Mouse (Mus musculus) hindbrain, embryonic 15.5 days (tissue): Measurements from ENCODE around the gene Brinp1. TPM values are rescaled to one million over a fixed set of nuclear protein-coding genes. Genes with fewer than 3 reads are reported as not detected.

Experiments
- ATAC-seq: fragments of 200-750 bp; cut with Nextera tagmentation; 2 replicates; pipeline ENCODE4 v1.8.0; 2017; ENCODE audit warnings: low read depth, moderate number of reproducible peaks, moderate TSS enrichment; ENCODE audit not compliant: low FRiP score
- H3K27ac ChIP-seq: fragments of 300-500 bp; sonication (generic); replicated peaks from 2 replicates; pipeline ENCODE4 v1.5.1; 2015; ENCODE audit warnings: mild to moderate bottlenecking, inconsistent platforms
- H3K27me3 ChIP-seq: fragments of 300-500 bp; sonication (generic); 2 replicates; pipeline ENCODE4 v1.6.1; 2015; ENCODE audit warnings: control low read depth, inconsistent platforms
- H3K36me3 ChIP-seq: fragments of 300-500 bp; sonication (generic); 2 replicates; pipeline ENCODE4 v1.6.1; 2015; ENCODE audit warnings: control low read depth, inconsistent platforms
- H3K4me1 ChIP-seq: fragments of 300-500 bp; sonication (generic); replicated peaks from 2 replicates; pipeline ENCODE4 v1.6.1; 2015; ENCODE audit warnings: control low read depth, inconsistent platforms
- H3K4me2 ChIP-seq: fragments of 300-500 bp; sonication (generic); 2 replicates; pipeline ENCODE4 v1.6.1; 2015; ENCODE audit warnings: moderate library complexity, mild to moderate bottlenecking, inconsistent platforms
- H3K4me3 ChIP-seq: fragments of 300-500 bp; sonication (generic); 2 replicates; pipeline ENCODE4 v1.5.1; 2015; ENCODE audit warnings: mild to moderate bottlenecking, inconsistent platforms
- H3K9ac ChIP-seq: fragments of 300-500 bp; sonication (generic); 2 replicates; pipeline ENCODE4 v1.6.1; 2015; ENCODE audit warnings: inconsistent platforms
- H3K9me3 ChIP-seq: fragments of 300-500 bp; sonication (generic); 2 replicates; pipeline ENCODE4 v1.6.1; 2016; ENCODE audit warnings: control low read depth, inconsistent platforms
- WGBS: fragments of 180-500 bp; shearing (Covaris S2); methylation state at CpG from one replicate; pipeline ENCODE4 v1.1.7; 2015; 5-methylcytosine and 5-hydroxymethylcytosine counted together
- polyA plus RNA-seq: library from polyadenylated mRNA; unstranded; fragments of >200 nt; fragmentation: Nextera tagmentation; extraction: Ambion mirVana; gene quantifications from 2 replicates; pipeline ENCODE4 v1.2.1, GENCODE M21; 2015

The Brinp1 gene
- polyA plus RNA-seq, 1 experiment from 2014 or later = 81.2 TPM

GRCm38 (mm10) chr4:68806502-68806901 is 147.7 kb downstream of the Brinp1 start:
- no peak overlapping the region for H3K4me3 ChIP-seq
- no peaks in the 10 kb centered on the region for H3K36me3 ChIP-seq
- H3K27ac ChIP-seq = no peak overlapping the region
- WGBS = 71% methylated on average over 3 of the region's 3 CpGs
- peak; percentile 34; the same call in 1 of the 2 replicates for ATAC-seq
- H3K4me2 ChIP-seq = no peak overlapping the region
- no peak overlapping the region for H3K9ac ChIP-seq
- H3K4me1 ChIP-seq = 0 out of 2 replicates have a peak, but pooled peaks cover 4% of the 10 kb centered on the region
- no peaks in the 10 kb centered on the region for H3K9me3 ChIP-seq
- H3K27me3 ChIP-seq = no peaks in the 10 kb centered on the region

GRCm38 (mm10) chr4:68801923-68802855 is 152.0 kb downstream of the Brinp1 start:
- Histone ChIP-seq H3K36me3 (0 out of 2 replicates have a peak, but pooled peaks cover 3% of the 10 kb centered on the region), H3K4me1 (0 out of 2 replicates have a peak, but pooled peaks cover 4% of the 10 kb centered on the region), H3K9me3 (no peaks in the 10 kb centered on the region), H3K4me3 (no peak overlapping the region), H3K27ac (0 out of 2 replicates have a peak overlapping the region, but pooled peaks have one; percentile 4), H3K9ac (no peak overlapping the region), H3K4me2 (no peak overlapping the region), H3K27me3 (no peaks in the 10 kb centered on the region)
- WGBS = 65% methylated on average over 6 of the region's 6 CpGs
- no peak for ATAC-seq

DNA sequence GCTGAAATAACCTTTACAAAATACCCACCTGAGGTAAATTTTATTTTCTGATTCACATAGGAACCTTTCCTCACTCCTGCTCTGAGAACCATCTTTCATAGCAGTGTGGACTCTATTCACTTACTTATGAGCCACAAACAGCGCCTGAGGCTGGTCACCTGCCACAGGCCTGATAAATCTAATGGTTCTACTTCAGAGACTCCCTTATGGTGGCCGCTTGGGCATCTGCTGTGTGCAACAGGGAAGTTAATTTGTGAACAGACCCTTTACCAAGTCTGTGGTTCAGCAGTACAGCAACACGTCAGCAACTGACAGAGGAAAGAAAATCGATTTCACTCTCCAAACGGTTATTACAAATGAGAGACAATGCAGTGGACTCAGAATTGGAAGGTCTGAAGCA is 164.2 kb downstream of the Brinp1 start:
- no peak overlapping the region for H3K4me2 ChIP-seq
- ATAC-seq = peak; percentile 42; the same call in 1 of the 2 replicates
- H3K27ac ChIP-seq = no peak overlapping the region
- H3K9ac ChIP-seq = no peak overlapping the region
- H3K27me3 ChIP-seq = no peaks in the 10 kb centered on the region
- 64% methylated on average over 5 of the region's 5 CpGs for WGBS
- H3K4me3 ChIP-seq = no peak overlapping the region
- no peaks in the 10 kb centered on the region for H3K4me1 ChIP-seq
- H3K36me3 ChIP-seq = no peaks in the 10 kb centered on the region
- H3K9me3 ChIP-seq = no peaks in the 10 kb centered on the region

- Histone ChIP-seq H3K36me3 (no peaks in the 10 kb centered on the region), H3K4me2 (no peak overlapping the region), H3K27ac (no peak overlapping the region), H3K4me3 (no peak overlapping the region), H3K4me1 (no peaks in the 10 kb centered on the region), H3K27me3 (no peaks in the 10 kb centered on the region), H3K9ac (no peak overlapping the region), H3K9me3 (no peaks in the 10 kb centered on the region)
- ATAC-seq = no peak
- WGBS = 58% methylated on average over 4 of the region's 4 CpGs
Measured at GRCm38 (mm10) chr4:68788477-68788999, 165.7 kb downstream of the Brinp1 start.

GRCm38 (mm10) chr4:68787642-68788041 is 166.6 kb downstream of the Brinp1 start:
- Histone ChIP-seq H3K4me1 (no peaks in the 10 kb centered on the region), H3K4me2 (no peak overlapping the region), H3K27me3 (no peaks in the 10 kb centered on the region), H3K4me3 (no peak overlapping the region), H3K36me3 (no peaks in the 10 kb centered on the region), H3K27ac (no peak overlapping the region), H3K9ac (no peak overlapping the region), H3K9me3 (no peaks in the 10 kb centered on the region)
- ATAC-seq = no peak
- WGBS = 63% methylated on average over 2 of the region's 2 CpGs

DNA sequence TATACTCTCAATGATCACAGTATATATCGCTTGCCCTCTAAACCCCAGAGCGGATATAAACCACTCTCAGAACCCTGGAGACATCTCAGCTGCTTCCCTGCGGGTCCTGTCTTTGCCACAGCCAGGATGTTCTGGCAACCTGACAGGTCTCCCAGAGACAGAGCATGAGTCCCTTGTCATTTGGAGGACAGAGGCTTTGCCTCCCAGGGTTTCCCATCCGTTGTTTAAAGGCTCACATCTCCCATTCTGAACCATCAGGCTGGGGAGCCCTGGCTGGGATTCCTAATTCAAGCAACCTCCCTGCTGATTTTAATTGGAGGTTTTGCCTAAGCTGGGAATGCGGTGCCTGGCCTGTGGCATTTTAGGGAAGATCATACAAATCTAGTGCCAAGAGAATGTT is 185.9 kb downstream of the Brinp1 start:
- WGBS = 38% methylated on average over 5 of the region's 5 CpGs

DNA sequence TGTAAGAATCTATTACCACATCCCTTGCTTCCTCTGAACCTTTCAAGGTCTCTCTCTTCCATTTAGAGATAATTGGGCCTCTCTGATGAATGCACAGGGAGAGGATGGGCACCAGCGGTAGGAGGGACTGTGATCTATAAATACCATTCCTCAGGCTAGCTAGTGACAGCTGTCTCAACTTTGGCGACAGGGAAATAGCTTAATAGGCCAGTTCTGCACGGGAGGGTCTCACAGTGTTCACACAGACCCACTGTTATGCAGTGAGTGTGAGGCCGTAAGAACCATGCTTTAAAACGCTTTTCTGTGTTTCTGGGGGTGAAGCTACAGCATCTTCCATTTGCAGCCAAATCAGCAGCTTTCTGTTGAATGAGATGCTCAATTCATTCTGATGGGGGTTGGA is 186.8 kb downstream of the Brinp1 start:
- Histone ChIP-seq H3K4me1 (peaks cover 19% of the 10 kb centered on the region), H3K4me3 (no peak overlapping the region), H3K27me3 (no peaks in the 10 kb centered on the region), H3K4me2 (no peak overlapping the region), H3K27ac (no peak overlapping the region), H3K9ac (no peak overlapping the region), H3K9me3 (no peaks in the 10 kb centered on the region), H3K36me3 (peaks cover 5% of the 10 kb centered on the region)
- no peak for ATAC-seq
- WGBS = 55% methylated on average over 5 of the region's 5 CpGs

More for the DNA sequence above, 185.9 kb downstream of the Brinp1 start:
- peak; percentile 20; the same call in 1 of the 2 replicates for ATAC-seq
- Histone ChIP-seq H3K4me3 (no peak overlapping the region), H3K27ac (no peak overlapping the region; the same call in 1 of the 2 replicates), H3K27me3 (no peaks in the 10 kb centered on the region), H3K9me3 (no peaks in the 10 kb centered on the region), H3K9ac (no peak overlapping the region), H3K36me3 (no peaks in the 10 kb centered on the region), H3K4me2 (no peak overlapping the region), H3K4me1 (peaks cover 19% of the 10 kb centered on the region)

GRCm38 (mm10) chr4:68765772-68766573 is 188.2 kb downstream of the Brinp1 start:
- H3K4me2 ChIP-seq = no peak overlapping the region
- ATAC-seq = peak; percentile 78
- no peaks in the 10 kb centered on the region for H3K27me3 ChIP-seq
- WGBS = 56% methylated on average over 12 of the region's 12 CpGs
- no peak overlapping the region for H3K9ac ChIP-seq
- H3K4me3 ChIP-seq = no peak overlapping the region
- no peak overlapping the region for H3K27ac ChIP-seq
- no peaks in the 10 kb centered on the region for H3K9me3 ChIP-seq
- peaks cover 19% of the 10 kb centered on the region for H3K4me1 ChIP-seq
- H3K36me3 ChIP-seq = peaks cover 15% of the 10 kb centered on the region

DNA sequence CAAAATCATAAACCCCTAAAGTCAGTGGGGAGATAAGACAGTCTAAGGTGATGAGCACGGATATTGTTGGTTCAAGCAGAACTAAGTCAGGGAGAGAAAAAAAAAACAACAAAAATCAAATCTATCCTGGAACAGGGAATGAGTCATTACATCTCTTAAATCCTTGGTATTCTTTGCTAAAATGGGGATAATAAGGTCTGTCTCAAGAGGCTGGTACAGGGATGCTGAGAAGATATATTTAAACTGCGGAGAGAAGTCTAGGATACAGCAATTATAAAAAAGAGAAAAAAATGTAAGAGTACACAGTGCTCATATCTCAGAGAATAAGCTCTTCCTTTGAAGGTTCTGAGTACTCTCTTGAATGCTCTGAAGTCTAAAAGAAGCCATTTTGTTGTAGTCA is 189.3 kb downstream of the Brinp1 start:
- ATAC-seq = no peak
- WGBS = 93% methylated on average over 2 of the region's 2 CpGs
- Histone ChIP-seq H3K4me1 (peaks cover 19% of the 10 kb centered on the region), H3K4me2 (no peak overlapping the region), H3K4me3 (no peak overlapping the region), H3K27me3 (no peaks in the 10 kb centered on the region), H3K9ac (no peak overlapping the region), H3K9me3 (no peaks in the 10 kb centered on the region), H3K36me3 (peaks cover 21% of the 10 kb centered on the region), H3K27ac (no peak overlapping the region)

GRCm38 (mm10) chr4:68720983-68721382 is 233.2 kb downstream of the Brinp1 start:
- no peak for ATAC-seq
- Histone ChIP-seq H3K27ac (no peak overlapping the region), H3K9ac (no peak overlapping the region), H3K27me3 (no peaks in the 10 kb centered on the region), H3K4me3 (no peak overlapping the region), H3K9me3 (no peaks in the 10 kb centered on the region), H3K36me3 (no peaks in the 10 kb centered on the region), H3K4me1 (no peaks in the 10 kb centered on the region), H3K4me2 (no peak overlapping the region)
- WGBS = 32% methylated on average over 1 of the region's 1 CpGs
